Mouse (Mus musculus) lung, embryonic 16.5 days (tissue): Measurements from ENCODE around the gene Ergic1. TPM values are rescaled to one million over a fixed set of nuclear protein-coding genes. Genes with fewer than 3 reads are reported as not detected.

ENCODE experiments used
- ATAC-seq: fragments of 200-750 bp; cut with Nextera tagmentation; 2 replicates; pipeline ENCODE4 v1.8.0; 2017; ENCODE audit warnings: low read depth, mild to moderate bottlenecking, moderate library complexity
- H3K27ac ChIP-seq: fragments of 300-500 bp; sonication (generic); 2 replicates; pipeline ENCODE4 v1.5.1; 2014; ENCODE audit warnings: mild to moderate bottlenecking, control low read depth, low read length
- H3K27me3 ChIP-seq: fragments of 300-500 bp; sonication (generic); 2 replicates; pipeline ENCODE4 v1.6.1; 2014; ENCODE audit warnings: low read depth, low read length, mixed read lengths; ENCODE audit not compliant: control insufficient read depth, insufficient read depth
- H3K36me3 ChIP-seq: fragments of 300-500 bp; sonication (generic); 2 replicates; pipeline ENCODE4 v1.6.1; 2014; ENCODE audit warnings: low read length; ENCODE audit not compliant: control insufficient read depth, insufficient read depth
- H3K4me1 ChIP-seq: fragments of 300-500 bp; sonication (generic); replicated peaks from 2 replicates; pipeline ENCODE4 v1.6.1; 2014; ENCODE audit warnings: low read length, mixed read lengths; ENCODE audit not compliant: control insufficient read depth, insufficient read depth
- H3K4me2 ChIP-seq: fragments of 300-500 bp; sonication (generic); 2 replicates; pipeline ENCODE4 v1.6.1; 2014; ENCODE audit warnings: low read depth, low read length, control low read depth
- H3K4me3 ChIP-seq: fragments of 300-500 bp; sonication (generic); 2 replicates; pipeline ENCODE4 v1.5.1; 2014; ENCODE audit warnings: mild to moderate bottlenecking, low read length, control low read depth
- H3K9ac ChIP-seq: fragments of 300-500 bp; sonication (generic); 2 replicates; pipeline ENCODE4 v1.6.1; 2014; ENCODE audit warnings: low read length, control low read depth
- H3K9me3 ChIP-seq: fragments of 300-500 bp; sonication (generic); 2 replicates; pipeline ENCODE4 v1.6.1; 2016; ENCODE audit warnings: low read length; ENCODE audit not compliant: control insufficient read depth
- WGBS: fragments of 180-500 bp; shearing (Covaris S2); extraction: QIAGEN DNeasy Blood & Tissue Kit; methylation state at CpG from one replicate; pipeline ENCODE4 v1.1.7; 2014; 5-methylcytosine and 5-hydroxymethylcytosine counted together
- polyA plus RNA-seq: library from polyadenylated mRNA; unstranded; fragments of >200 nt; fragmentation: Nextera tagmentation; extraction: Ambion mirVana; gene quantifications from 2 replicates; pipeline ENCODE4 v1.2.1, GENCODE M21; 2015

The Ergic1 gene
- polyA plus RNA-seq, 1 experiment from 2014 or later = 94.6 TPM

DNA sequence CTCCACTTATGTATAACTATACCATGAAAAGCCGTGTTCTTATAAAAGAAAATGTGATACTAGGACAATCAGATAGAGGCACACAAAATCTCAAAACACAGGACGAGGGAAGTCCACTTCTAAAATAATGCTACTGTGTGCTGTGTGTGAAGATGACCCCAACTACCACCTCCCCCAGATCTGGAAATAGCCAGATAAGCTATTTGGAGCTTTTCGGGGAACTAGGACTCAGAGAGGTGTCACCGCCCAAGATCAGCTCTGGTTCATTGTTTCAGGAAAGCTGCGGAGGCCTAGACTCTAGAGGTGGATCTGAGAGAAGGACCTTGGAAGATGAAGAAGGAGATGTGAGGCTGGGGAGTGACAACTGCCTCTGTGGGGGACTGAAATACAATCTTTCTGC is 26.6 kb upstream of the Ergic1 start:
- H3K9ac ChIP-seq = no peak overlapping the region
- H3K4me2 ChIP-seq = no peak overlapping the region
- ATAC-seq = no peak
- H3K27ac ChIP-seq = no peak overlapping the region
- no peaks in the 10 kb centered on the region for H3K9me3 ChIP-seq
- H3K36me3 ChIP-seq = no peaks in the 10 kb centered on the region
- H3K4me3 ChIP-seq = no peak overlapping the region
- H3K4me1 ChIP-seq = peaks cover 7% of the 10 kb centered on the region
- 80% methylated on average over 5 of the region's 5 CpGs for WGBS
- no peaks in the 10 kb centered on the region for H3K27me3 ChIP-seq

DNA sequence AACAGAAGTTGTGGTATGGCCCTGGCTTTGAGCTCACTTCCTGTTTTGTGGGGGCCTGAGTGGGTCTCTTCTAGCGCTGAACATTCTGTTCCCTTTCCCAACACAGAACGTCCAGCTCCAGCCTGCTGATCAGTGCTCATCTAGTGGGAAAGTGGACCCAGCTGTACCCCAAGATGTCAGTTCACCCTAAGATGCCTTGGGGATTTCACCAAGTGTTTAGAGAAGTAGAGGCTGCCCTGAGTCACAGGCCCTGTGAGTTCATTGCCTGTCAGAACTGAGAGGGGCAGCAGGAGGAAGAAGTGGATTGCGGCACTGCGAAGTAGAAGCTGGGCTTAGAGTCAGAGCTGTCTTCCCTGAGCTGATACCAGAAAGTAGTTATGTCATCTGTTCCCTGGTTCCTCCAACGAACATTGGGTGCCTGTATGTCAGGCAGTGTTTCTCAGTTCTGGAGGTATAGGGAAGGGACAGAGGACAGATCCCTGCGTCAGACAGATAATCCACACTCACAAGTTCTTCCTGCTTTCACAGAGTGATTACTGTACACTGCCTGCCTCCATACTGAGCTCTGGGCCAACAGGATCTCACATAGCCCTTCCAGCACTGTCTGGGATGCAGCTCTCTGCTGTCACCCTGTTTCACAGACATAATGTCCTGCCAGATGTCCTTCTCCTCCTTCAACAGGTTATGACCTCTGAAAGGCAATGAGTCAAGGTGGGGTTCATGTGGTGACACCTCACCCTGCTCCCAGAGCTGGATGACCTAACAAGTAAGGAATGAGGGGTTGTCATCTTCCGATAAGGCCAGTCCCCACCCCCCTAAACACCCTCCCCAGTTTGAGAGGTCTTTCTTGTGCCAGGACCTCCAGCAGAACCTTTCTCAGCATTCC is 25.8 kb upstream of the Ergic1 start:
- Histone ChIP-seq H3K4me2 (no peak overlapping the region), H3K4me1 (peaks cover 5% of the 10 kb centered on the region; the same call in 1 of the 2 replicates), H3K9me3 (no peaks in the 10 kb centered on the region), H3K27ac (no peak overlapping the region), H3K9ac (no peak overlapping the region), H3K36me3 (no peaks in the 10 kb centered on the region), H3K4me3 (no peak overlapping the region), H3K27me3 (no peaks in the 10 kb centered on the region)
- WGBS = 65% methylated on average over 7 of the region's 7 CpGs
- ATAC-seq = no peak

DNA sequence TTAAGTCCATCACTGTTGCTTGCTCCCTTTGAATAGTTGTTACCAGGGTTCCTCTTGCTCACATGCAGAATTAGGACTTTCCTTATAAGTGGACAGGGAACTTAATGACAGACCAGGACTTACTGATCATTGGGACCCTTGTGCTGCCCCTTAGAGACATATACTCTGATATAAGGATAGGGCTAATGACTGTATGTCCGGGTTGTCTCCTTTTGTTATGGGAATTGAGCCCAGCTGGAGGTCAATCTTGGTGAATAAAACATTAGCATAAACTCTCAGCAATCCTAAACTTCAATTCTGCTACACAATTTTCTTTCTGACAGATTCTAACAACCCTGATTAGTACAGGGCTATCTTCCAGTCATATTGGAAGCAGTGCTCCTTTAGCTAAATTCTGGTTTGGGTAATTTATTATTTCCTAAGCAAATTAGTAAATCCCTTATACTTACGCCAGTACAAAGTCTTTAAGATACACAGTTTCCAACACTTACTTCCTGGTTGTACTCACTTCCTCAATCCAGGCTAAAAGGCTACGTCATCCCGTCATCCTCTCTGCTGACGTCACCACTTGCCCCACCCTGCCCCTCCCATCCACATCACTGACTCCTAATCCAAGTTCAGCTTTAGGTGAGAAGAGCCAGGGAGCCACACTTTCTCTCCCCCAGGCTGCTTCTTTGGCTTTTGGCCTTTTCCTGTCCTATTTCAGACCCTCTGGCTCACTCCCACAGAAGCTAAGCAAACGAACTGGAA is 23.4 kb upstream of the Ergic1 start:
- no peak overlapping the region for H3K4me3 ChIP-seq
- 19% methylated on average over 6 of the region's 6 CpGs for WGBS
- no peak overlapping the region for H3K9ac ChIP-seq
- peak overlapping the region; percentile 6; the same call in 1 of the 2 replicates for H3K4me2 ChIP-seq
- H3K4me1 ChIP-seq = peaks cover 9% of the 10 kb centered on the region
- H3K36me3 ChIP-seq = no peaks in the 10 kb centered on the region
- H3K9me3 ChIP-seq = no peaks in the 10 kb centered on the region
- no peak overlapping the region for H3K27ac ChIP-seq
- peak; percentile 56; the same call in 1 of the 2 replicates for ATAC-seq
- H3K27me3 ChIP-seq = no peaks in the 10 kb centered on the region

DNA sequence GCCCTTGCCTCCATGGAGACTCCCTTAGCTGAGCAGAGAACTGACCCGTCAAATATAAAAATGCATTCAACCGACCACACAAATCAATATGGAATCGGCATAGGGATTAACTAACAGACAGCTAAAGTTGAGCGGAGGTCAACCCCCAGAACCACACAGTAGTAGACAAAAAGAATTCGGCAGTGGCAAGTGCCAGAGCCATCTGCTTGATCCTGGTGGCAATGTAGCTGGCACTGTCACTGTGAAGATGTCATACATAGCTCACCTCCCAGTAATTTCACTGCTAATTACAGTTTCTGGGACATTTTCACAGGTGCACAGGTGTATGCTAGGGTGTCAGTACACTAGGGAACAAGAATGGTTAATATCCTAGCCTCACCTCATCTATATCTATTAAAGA is 21.2 kb upstream of the Ergic1 start:
- 81% methylated on average over 5 of the region's 5 CpGs for WGBS
- Histone ChIP-seq H3K4me1 (peaks cover 17% of the 10 kb centered on the region), H3K27ac (no peak overlapping the region)

DNA sequence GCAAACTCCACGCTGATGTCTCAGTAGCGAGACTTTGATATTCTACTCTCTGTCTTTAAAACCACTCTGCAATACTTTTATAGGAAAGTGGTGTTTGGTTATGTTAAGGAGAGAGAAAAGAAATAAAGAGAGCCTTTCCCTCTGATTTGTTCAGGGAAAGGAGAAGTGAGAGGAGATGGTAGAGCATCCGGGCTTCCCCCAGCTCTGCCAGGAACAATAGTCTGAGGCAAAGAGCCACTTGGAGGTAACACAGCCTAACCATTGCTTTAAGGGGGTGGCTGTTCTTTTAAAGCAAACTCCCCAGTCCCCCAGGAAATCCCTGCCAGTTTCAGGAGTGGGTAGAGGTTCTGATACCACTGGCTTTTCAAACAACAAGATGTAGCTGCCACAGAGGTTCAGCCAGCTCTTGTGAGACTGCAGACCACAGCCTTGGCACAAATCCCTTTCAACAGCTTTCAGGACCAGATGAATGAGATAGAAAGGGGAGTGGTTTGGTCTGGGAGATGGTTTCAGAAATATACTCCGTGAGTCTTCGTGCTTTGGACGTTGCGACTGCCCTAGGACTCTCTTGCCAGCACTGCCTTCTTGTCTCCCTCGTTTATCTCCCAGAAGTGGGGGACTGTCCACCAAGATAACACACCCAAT is 16.8 kb upstream of the Ergic1 start:
- 54% methylated on average over 8 of the region's 8 CpGs for WGBS
- Histone ChIP-seq H3K9ac (0 out of 2 replicates have a peak overlapping the region, but pooled peaks have one; percentile 14), H3K4me1 (peaks cover 32% of the 10 kb centered on the region), H3K9me3 (no peaks in the 10 kb centered on the region), H3K36me3 (no peaks in the 10 kb centered on the region), H3K27me3 (no peaks in the 10 kb centered on the region), H3K4me3 (no peak overlapping the region), H3K4me2 (no peak overlapping the region), H3K27ac (peak overlapping the region; percentile 63)
- ATAC-seq = no peak

More for the DNA sequence above, 21.2 kb upstream of the Ergic1 start:
- no peaks in the 10 kb centered on the region for H3K9me3 ChIP-seq
- H3K9ac ChIP-seq = no peak overlapping the region
- H3K27me3 ChIP-seq = no peaks in the 10 kb centered on the region
- no peak for ATAC-seq
- H3K36me3 ChIP-seq = no peaks in the 10 kb centered on the region
- no peak overlapping the region for H3K4me3 ChIP-seq
- no peak overlapping the region for H3K4me2 ChIP-seq

DNA sequence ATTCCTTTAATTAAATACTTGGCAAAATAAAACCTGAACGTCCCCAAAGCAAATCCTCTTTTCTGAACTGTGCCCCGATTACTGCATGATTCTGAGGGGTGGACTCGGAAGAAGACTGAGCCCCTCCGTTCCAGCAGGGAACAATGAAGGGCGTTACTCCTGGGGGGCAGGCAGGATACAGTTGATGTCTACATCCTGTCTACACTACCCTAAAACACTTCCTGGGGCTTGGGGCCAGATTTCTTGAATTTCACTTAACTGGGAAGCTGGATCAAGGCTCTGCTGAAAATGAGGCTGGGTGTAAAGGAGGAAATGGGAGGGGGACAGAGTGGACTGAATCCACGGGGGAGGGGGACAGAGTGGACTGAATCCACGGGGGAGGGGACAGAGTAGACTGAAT is 13.5 kb upstream of the Ergic1 start:
- Histone ChIP-seq H3K4me1 (peaks cover 26% of the 10 kb centered on the region), H3K4me2 (peak overlapping the region; percentile 22; the same call in 1 of the 2 replicates), H3K36me3 (no peaks in the 10 kb centered on the region), H3K27ac (peak overlapping the region; percentile 90), H3K9ac (peak overlapping the region; percentile 45), H3K4me3 (no peak overlapping the region), H3K27me3 (no peaks in the 10 kb centered on the region), H3K9me3 (no peaks in the 10 kb centered on the region)
- WGBS = 18% methylated on average over 7 of the region's 7 CpGs
- peak; percentile 72 for ATAC-seq

DNA sequence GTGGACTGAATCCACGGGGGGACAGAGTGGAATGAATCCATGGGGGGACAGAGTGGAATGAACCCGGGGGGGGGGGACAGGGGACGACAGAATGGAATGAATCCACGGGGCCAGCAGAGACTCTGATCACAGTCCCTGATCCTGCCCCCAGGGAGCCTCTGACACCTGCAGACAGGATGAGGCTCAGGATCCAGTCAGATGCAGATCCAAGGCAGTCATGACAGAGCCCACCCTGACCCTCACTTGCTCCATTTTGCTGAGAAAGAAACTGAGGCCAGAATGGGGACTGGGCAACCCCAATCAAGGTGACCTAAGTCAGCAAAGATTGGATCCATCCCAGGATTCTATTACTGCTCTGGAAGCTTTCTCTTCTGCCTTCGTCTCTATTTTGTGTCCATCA is 12.7 kb upstream of the Ergic1 start:
- Histone ChIP-seq H3K9me3 (no peaks in the 10 kb centered on the region), H3K4me2 (no peak overlapping the region), H3K4me1 (peaks cover 26% of the 10 kb centered on the region), H3K27ac (peak overlapping the region; percentile 81), H3K27me3 (no peaks in the 10 kb centered on the region), H3K36me3 (no peaks in the 10 kb centered on the region), H3K4me3 (no peak overlapping the region), H3K9ac (no peak overlapping the region)
- 10% methylated on average over 4 of the region's 5 CpGs for WGBS
- no peak; the same call in 1 of the 2 replicates for ATAC-seq

DNA sequence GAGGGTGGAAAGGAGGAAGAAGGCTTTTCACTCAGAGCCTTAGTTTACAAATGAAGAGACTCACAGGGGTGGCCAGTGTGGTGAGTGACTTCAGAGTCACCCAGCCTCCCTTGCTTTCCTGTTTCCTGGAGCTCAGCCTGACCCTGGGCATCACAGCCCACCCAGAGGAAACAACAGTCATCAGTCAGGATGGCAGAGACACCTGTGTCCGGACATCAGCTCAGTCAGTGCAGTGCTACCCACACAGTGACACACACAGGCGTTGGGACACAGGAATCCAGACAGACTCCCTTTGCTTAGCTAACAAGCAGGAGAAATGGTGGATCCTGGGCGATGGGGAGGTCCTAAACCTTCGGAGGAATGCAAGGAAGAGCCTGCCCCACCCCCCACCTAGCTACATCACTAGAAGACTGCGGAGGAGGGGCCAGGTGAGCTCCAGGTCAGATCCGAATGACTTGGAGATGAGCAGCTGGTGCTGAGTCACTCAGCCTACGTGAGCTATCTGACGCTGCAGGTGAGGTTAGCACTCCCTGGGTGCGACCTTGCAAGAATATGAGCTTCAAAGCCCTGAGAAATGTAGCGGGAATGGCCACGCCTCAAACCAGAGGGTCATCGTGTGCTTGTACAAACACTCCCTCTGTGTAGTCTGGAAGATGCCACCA is 12.0 kb upstream of the Ergic1 start:
- Histone ChIP-seq H3K4me1 (peaks cover 26% of the 10 kb centered on the region), H3K27ac (peak overlapping the region; percentile 81), H3K9me3 (no peaks in the 10 kb centered on the region), H3K36me3 (no peaks in the 10 kb centered on the region), H3K9ac (no peak overlapping the region), H3K4me2 (no peak overlapping the region), H3K27me3 (no peaks in the 10 kb centered on the region), H3K4me3 (no peak overlapping the region)
- peak; percentile 81 for ATAC-seq
- 8% methylated on average over 12 of the region's 12 CpGs for WGBS
